Mouse (Mus musculus): ENCODE measurements at regions not wholly inside any gene's neighbourhood (a gene's known extent, or its start where the extent isn't known, plus 50 kb on each side); places are given as distances from the start of the nearest gene placed in this dataset.

DNA sequence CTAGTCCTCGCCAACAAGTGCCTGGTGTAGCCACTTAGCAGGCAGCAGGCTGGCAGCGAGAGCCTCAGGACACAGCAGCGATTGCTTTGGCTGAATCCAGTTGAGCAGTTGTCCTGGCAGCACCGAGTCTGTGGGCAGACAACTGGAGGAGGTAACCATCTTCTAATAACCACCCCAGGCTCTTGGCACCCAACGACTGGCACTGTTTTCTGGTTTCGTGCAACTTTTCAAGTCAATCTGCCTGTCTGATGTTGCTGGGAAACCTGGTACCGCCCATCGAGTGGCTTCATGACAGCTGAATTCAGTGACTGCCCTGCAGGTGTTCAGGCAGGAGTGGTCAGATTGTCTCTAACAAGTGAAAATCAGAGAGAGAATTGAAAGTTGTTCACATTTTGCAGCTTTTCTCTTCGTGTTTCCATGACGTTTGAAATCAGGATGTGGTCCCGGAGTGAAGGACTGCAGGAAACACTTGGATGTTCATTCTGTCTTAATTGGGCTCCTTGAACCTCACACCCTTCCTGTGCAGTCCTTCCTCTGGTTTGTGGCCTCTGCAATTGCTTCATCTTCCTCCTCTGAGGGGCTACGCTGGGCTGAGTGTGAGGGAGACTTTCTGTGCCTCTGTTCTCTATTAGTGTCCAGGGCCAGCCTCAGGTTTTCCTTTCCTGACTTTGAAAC lies 58.1 kb upstream of the Cdkn2b start:
- DNase-seq = peak; percentile 1
- no peaks in the 10 kb centered on the region for H3K9me3 ChIP-seq (ENCODE audit: control insufficient read depth, low read length)
- no peak overlapping the region for H3K9ac ChIP-seq (replicated peaks; ENCODE audit: low read length)
- WGBS = 76% methylated on average over 12 of the region's 12 CpGs
- no peak overlapping the region for H3K4me2 ChIP-seq (ENCODE audit: low read length)
- H3K27me3 ChIP-seq (ENCODE audit: control insufficient read depth, insufficient read depth, low read length) = no peaks in the 10 kb centered on the region
- H3K4me3 ChIP-seq (replicated peaks; ENCODE audit: low read depth, low read length) = no peak overlapping the region
- H3K36me3 ChIP-seq (ENCODE audit: control insufficient read depth, insufficient read depth, low read length) = no peaks in the 10 kb centered on the region
- no peak overlapping the region for H3K27ac ChIP-seq (replicated peaks; ENCODE audit: low read depth, low read length)
- H3K4me1 ChIP-seq (ENCODE audit: control insufficient read depth, insufficient read depth, low read length) = no peaks in the 10 kb centered on the region
- ATAC-seq (ENCODE audit: low FRiP score, low TSS enrichment) = no peak

GRCm38 (mm10) chr4:89366581-89367141 lies 55.8 kb upstream of the Cdkn2b start:
- ATAC-seq (ENCODE audit: low FRiP score, low TSS enrichment) = no peak
- DNase-seq = no peak
- Histone ChIP-seq H3K9ac (replicated peaks; ENCODE audit: low read length) (no peak overlapping the region), H3K4me1 (ENCODE audit: control insufficient read depth, insufficient read depth, low read length) (no peaks in the 10 kb centered on the region), H3K27ac (replicated peaks; ENCODE audit: low read depth, low read length) (no peak overlapping the region), H3K4me2 (ENCODE audit: low read length) (no peak overlapping the region), H3K4me3 (replicated peaks; ENCODE audit: low read depth, low read length) (no peak overlapping the region), H3K36me3 (ENCODE audit: control insufficient read depth, insufficient read depth, low read length) (no peaks in the 10 kb centered on the region), H3K9me3 (ENCODE audit: control insufficient read depth, low read length) (no peaks in the 10 kb centered on the region), H3K27me3 (ENCODE audit: control insufficient read depth, insufficient read depth, low read length) (no peaks in the 10 kb centered on the region)
- 55% methylated on average over 10 of the region's 10 CpGs for WGBS

DNA sequence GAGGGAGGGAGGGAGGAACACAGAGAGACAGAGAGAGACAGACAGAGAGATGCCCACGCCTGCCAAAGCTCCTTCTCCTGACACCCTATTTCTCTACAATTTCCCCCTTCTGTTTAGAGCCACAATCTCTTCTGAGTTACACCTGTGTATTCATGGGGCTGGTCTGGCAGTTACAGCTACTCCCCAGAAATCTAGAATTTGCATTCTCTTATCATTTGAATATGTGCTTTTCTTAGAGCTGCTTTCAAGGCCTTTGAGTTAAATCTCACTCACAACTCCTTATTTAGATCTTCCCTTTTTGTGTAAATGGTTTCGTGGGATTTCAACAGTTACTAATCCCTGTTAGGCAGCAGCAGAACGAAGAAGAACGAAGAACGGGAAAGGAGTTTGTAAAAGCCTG lies 55.0 kb upstream of the Cdkn2b start:
- Histone ChIP-seq H3K27ac (replicated peaks; ENCODE audit: low read depth, low read length) (no peak overlapping the region), H3K4me2 (ENCODE audit: low read length) (no peak overlapping the region), H3K36me3 (ENCODE audit: control insufficient read depth, insufficient read depth, low read length) (no peaks in the 10 kb centered on the region), H3K4me3 (replicated peaks; ENCODE audit: low read depth, low read length) (no peak overlapping the region), H3K4me1 (ENCODE audit: control insufficient read depth, insufficient read depth, low read length) (no peaks in the 10 kb centered on the region), H3K27me3 (ENCODE audit: control insufficient read depth, insufficient read depth, low read length) (no peaks in the 10 kb centered on the region), H3K9ac (replicated peaks; ENCODE audit: low read length) (no peak overlapping the region), H3K9me3 (ENCODE audit: control insufficient read depth, low read length) (no peaks in the 10 kb centered on the region)
- ATAC-seq (ENCODE audit: low FRiP score, low TSS enrichment) (no peak), DNase-seq (no peak)
- 29% methylated on average over 5 of the region's 5 CpGs for WGBS

GRCm38 (mm10) chr4:89363150-89363683 lies 52.4 kb upstream of the Cdkn2b start:
- no peak overlapping the region for H3K4me3 ChIP-seq (replicated peaks; ENCODE audit: low read depth, low read length)
- H3K27ac ChIP-seq (replicated peaks; ENCODE audit: low read depth, low read length) = no peak overlapping the region
- WGBS = 83% methylated on average over 2 of the region's 2 CpGs
- no peak overlapping the region for H3K4me2 ChIP-seq (ENCODE audit: low read length)
- no peak for DNase-seq
- H3K36me3 ChIP-seq (ENCODE audit: control insufficient read depth, insufficient read depth, low read length) = no peaks in the 10 kb centered on the region
- H3K9ac ChIP-seq (replicated peaks; ENCODE audit: low read length) = no peak overlapping the region
- no peak for ATAC-seq (ENCODE audit: low FRiP score, low TSS enrichment)
- no peaks in the 10 kb centered on the region for H3K4me1 ChIP-seq (ENCODE audit: control insufficient read depth, insufficient read depth, low read length)
- no peaks in the 10 kb centered on the region for H3K9me3 ChIP-seq (ENCODE audit: control insufficient read depth, low read length)
- no peaks in the 10 kb centered on the region for H3K27me3 ChIP-seq (ENCODE audit: control insufficient read depth, insufficient read depth, low read length)

DNA sequence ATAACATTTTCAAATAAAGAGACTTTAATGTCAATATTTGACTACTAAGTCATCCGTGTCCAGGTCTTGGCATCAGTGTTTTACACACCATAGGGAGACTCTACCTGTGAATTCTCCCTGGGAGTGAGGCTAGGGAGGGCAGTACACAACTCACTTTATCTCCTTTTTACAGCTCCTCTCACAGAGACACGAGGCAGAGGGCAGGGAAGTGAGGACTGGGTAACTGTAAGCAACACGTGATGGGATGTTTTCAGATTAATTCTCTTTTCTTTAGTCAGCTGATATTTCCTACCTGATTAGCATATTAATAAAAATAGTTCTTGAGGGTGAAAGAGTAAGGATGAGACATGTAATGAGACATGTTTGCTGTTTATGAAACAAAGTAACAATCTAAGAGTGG lies 51.8 kb upstream of the Cdkn2b start:
- no peaks in the 10 kb centered on the region for H3K4me1 ChIP-seq (ENCODE audit: control insufficient read depth, insufficient read depth, low read length)
- H3K36me3 ChIP-seq (ENCODE audit: control insufficient read depth, insufficient read depth, low read length) = no peaks in the 10 kb centered on the region
- no peak overlapping the region for H3K27ac ChIP-seq (replicated peaks; ENCODE audit: low read depth, low read length)
- no peaks in the 10 kb centered on the region for H3K27me3 ChIP-seq (ENCODE audit: control insufficient read depth, insufficient read depth, low read length)
- no peak for DNase-seq
- no peak overlapping the region for H3K4me2 ChIP-seq (ENCODE audit: low read length)
- no peak for ATAC-seq (ENCODE audit: low FRiP score, low TSS enrichment)
- no peak overlapping the region for H3K9ac ChIP-seq (replicated peaks; ENCODE audit: low read length)
- H3K4me3 ChIP-seq (replicated peaks; ENCODE audit: low read depth, low read length) = no peak overlapping the region
- no peaks in the 10 kb centered on the region for H3K9me3 ChIP-seq (ENCODE audit: control insufficient read depth, low read length)
- 62% methylated on average over 3 of the region's 3 CpGs for WGBS

- Histone ChIP-seq H3K9ac (replicated peaks; ENCODE audit: low read length) (no peak overlapping the region), H3K9me3 (ENCODE audit: control insufficient read depth, low read length) (no peaks in the 10 kb centered on the region), H3K4me2 (ENCODE audit: low read length) (no peak overlapping the region), H3K27ac (replicated peaks; ENCODE audit: low read depth, low read length) (no peak overlapping the region), H3K4me3 (replicated peaks; ENCODE audit: low read depth, low read length) (no peak overlapping the region), H3K27me3 (ENCODE audit: control insufficient read depth, insufficient read depth, low read length) (no peaks in the 10 kb centered on the region), H3K36me3 (ENCODE audit: control insufficient read depth, insufficient read depth, low read length) (no peaks in the 10 kb centered on the region), H3K4me1 (ENCODE audit: control insufficient read depth, insufficient read depth, low read length) (no peaks in the 10 kb centered on the region)
- 93% methylated on average over 7 of the region's 7 CpGs for whole genome bisulfite sequencing
- ATAC-seq (ENCODE audit: low FRiP score, low TSS enrichment) = no peak
- DNase-seq = no peak
These were observed 50.5 kb upstream of the Cdkn2b start for GRCm38 (mm10) chr4:89361316-89361715.

All from midbrain, embryonic 14.5 days (tissue).